Mouse (Mus musculus): ENCODE data around the gene Hacd1. TPM values are rescaled to one million over a fixed set of nuclear protein-coding genes. Genes with fewer than 3 reads are reported as not detected.

The Hacd1 gene
- polyA plus RNA-seq, 2 experiments from 2014 or later: not detected

DNA sequence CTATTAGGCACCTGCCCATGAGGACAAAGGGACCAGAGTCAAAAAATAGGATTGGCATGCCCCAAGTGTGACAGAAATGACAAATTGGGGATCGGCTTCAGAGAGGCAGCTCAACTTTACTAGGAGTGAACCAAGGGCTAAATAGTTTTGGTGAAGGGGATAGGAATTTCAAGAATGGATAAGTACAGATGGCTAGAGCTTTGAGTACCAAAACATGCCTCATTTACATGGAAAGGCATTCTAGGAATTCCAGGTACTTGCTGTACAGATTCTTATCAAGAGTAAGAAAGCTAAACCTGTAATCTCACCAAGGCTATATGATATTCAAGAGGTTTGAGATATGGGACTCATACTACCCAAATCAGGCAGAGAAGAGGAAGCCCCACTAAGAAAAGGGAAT is 95.8 kb downstream of the Hacd1 start:
- ATAC-seq: no peak

DNA sequence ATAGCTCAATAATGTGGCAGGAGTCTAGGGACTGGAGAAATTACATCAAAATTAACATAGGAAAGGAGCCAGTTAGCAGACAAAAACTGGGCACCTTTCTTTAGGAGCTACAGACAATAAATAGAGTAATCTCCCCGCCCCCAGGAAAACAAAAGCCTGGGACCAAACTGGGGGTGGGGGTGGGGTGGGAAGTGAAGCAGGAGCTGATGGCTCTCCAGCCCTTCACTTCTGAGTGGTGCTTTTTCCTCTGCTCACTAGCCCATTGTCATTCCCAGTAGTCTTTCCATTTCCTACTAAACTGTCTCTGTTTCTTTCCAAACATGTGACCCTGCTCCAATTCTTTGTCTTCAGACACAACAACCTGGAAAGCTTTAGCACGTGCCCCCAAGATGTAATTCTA is 99.5 kb downstream of the Hacd1 start:
- no peak for ATAC-seq

DNA sequence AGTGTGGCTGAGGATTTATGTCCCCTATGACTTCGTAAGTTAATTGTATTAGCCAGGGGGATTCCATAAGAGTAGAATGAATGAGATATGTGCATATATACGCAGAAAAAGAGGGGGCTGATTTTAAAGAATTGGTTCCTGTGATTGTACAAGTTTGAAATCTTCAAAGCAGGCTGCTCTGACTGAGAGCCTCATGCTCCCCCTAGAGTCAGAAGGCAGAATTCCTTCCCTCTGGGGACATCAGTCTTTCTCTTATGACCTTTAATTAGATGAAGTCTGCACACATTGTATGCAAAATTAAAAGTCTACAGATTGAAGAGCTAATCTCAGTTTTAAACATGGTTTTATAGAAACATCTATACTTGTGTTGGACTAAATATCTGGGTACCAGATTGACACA is 117.8 kb downstream of the Hacd1 start:
- ATAC-seq: peak; percentile 36

DNA sequence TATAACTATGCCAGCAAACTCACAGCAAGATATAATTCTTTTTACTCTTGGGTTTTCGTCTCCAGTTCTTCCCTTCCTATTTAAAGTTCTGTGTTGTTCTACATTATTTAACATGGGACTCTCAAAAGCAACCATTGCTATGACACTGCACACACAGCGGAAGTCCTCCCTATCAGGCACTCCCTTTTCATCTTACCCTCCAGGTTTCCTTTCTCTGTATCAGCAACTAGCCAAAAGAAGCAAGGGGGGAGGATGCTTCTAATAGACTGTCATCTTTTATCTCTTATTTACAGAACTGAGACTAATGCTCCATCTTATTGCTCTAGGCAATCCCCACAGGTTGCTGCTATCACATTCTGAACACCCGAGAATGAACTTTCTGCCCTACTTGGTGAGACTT is 120.6 kb downstream of the Hacd1 start:
- no peak for ATAC-seq

DNA sequence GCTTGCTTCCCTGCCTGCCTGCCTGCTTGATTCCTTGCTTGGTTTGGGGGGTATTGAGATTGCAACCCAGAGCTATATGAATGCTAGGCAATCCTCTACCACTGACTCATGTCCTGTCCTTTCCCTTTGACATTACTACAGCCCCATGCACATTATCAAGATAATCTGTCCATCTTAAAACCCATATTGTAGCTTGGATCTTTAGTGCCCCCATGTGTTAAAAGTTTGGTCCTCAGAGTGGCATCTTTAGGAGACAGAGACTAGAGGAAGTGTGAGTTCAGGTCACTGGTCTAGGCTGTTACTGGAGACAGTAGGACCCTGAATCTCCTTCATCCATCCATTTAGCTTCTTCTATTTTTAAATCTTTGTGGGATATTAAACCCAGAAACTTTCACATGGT is 123.7 kb downstream of the Hacd1 start:
- no peak for ATAC-seq

DNA sequence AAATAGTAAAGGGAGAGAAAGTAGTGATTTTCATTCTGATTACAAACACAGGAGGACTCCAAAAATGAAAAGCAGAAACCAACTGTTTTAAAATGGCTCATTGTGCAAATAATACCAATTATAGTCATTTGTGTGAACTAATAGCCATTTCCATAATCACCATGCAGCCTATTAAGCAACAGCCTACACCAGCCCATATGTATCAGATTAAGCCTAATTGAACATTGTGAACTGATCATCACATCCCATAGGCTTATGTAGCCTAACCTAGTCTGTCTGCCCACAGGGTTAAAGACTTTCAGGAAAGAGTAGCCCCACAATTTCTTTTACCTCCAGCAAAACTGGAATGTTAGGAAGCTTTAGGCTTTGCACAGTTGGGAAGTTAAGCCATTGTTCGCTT is 125.2 kb downstream of the Hacd1 start:
- no peak for ATAC-seq

DNA sequence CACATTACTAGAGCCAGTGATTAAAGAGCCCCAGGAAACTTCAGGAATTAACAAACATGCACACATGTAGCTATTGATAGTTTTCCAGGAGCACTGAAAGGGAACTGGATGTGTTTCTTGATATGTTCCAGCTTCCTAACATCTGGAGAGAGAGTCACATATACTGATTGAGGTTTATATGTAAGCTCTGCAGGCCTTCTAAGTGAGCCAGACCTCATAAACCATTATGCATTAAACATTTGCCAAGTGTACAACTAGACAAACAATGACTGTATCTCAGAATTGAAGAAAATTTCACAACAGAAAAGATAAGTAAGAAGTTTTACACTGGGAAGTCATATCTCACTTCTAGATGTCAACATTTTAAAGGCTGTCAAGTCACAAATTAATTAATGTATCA is 167.4 kb downstream of the Hacd1 start:
- ATAC-seq: no peak

DNA sequence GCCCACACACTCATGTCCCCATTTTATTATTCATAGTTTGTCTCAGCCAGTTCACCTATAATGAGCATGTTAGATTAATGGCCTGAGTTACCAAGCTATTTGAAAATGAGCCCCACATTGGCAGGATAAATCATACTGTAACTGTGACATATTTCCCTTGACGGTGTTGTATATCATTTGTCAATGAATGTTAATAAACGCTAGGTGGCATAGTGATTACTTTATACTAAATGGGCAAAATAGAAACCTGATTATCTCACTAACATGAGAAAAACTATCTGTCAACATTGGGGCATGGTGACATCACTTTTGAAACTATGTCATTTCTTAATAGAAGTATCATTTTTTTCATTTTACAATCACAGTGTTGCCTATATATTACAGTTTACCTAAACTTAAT is 198.5 kb downstream of the Hacd1 start:
- no peak for ATAC-seq

DNA sequence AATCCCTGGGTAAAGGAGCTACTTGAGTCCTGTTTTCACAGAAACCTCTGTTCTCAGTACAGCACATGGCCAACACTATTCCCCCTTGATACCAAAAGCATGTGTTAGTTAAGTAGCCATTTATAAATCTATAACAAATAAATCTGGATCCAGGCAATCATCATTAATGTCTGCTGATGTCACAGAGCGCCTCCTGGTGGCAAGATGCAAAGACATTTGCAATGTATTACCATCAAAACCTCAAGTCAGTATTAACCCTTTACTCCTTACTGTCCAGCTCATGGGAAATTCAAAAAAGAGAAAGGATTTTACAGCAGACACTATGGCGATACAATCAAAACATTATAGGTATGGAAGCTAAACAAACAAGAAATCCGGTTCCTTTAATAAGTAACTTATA is 200.4 kb downstream of the Hacd1 start:
- ATAC-seq: peak; percentile 54

DNA sequence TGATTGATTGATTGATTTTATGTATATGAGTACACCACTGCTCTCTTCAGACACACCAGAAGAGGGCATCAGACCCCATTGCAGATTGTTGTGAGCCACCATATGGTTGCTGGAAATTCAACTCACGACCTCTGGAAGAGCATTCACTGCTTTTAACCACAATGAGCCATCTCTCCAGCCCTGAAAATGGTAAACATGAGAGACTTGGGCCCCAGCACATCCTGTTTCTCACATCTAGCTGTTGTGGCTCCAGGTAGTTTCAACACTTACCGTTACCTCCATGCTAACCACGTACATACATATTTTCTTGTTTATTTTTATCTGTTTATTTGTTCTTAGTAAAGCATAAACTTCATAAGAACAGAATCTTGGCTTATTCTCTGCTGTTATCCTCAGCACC is 219.6 kb downstream of the Hacd1 start:
- peak; percentile 68 for ATAC-seq

DNA sequence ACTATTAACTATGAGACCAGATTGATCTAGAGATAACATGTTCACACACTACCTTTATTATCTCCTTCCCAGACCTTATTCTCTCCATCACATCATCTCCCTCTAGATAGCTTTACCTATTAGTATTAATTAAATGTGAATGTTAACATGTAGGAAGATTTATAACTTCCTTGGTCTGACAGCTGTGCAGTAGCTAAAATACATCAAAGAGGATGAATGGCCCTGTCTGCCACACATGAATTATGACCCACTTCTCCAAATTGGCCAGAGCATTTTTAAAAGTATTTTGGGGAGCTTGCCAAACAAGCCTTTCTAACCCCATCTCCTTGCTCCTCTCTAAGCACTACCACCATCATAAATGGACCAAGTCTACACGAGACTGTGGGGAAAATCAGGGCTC is 220.9 kb downstream of the Hacd1 start:
- ATAC-seq: no peak

DNA sequence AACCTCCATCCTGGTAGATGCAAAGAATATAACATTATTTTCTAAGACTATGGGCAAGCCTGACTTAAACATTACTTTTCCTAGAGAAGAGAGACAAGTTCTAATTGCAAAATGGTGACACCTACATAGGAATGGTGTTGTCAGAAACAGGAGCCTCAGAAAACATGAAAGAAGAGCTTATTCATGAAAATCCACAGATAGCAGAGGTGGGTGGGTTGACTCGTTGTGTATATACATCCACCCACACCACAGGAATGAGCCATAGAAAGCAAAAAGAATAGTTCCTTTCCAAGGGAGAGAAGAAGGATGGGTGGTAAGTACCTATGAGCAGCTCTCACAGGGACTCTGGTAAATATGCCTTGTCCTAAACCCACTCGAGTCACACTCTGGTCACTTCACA is 239.3 kb downstream of the Hacd1 start:
- no peak for ATAC-seq

DNA sequence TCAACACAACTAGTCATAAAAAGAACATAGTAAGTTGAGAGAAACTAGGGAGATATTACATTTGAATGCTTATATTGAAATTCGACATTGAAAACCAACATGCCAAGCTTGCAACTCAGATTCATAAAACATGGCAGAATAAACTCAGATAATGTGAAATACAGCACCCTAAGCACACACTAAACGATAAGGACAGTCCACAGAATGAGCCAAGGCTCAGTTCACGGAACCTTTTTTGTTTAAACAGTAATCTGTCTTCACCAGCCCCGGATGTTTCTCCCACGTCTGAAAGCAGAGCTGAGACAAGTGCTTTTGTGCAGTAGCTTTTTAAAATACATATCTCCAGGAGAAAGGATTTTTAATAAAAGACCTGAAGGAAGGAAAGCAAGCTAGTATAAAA is 247.3 kb downstream of the Hacd1 start:
- no peak for ATAC-seq

DNA sequence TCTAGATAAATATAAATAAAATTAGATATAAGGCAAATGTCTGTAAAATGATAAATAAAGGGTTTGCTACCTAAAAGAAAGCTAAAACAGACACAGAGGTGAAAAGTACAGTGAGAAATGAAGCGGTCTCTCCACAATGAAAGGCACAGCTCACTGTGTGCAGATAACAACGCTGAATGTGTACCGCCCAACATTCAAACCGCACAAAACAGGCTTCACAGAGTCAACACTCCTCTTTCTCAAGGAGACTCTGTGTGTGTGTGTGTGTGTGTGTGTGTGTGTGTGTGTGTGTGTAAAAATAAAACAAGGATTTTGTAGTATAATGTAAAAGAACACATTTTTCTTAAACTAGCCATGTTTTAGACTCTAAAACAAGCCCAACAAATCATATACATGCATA is 247.9 kb downstream of the Hacd1 start:
- no peak for ATAC-seq

DNA sequence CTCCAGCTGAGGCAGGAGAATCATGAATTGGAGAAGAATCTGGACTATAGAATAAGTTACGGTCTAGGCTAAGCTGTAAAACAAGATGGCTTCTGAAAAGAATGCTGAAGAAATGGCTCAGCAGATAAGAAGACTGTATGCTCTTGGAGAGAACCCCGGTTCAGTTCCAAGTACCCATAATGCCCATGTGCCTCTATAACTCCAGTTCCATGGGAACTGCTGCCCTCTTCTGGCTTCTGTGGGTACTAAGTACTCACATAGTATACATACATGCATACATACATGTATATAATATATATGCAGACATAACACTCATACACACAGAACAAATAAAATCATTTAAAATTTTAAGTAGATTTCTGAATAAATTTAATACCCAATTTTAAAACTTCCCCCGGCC is 249.8 kb downstream of the Hacd1 start:
- no peak for ATAC-seq

DNA sequence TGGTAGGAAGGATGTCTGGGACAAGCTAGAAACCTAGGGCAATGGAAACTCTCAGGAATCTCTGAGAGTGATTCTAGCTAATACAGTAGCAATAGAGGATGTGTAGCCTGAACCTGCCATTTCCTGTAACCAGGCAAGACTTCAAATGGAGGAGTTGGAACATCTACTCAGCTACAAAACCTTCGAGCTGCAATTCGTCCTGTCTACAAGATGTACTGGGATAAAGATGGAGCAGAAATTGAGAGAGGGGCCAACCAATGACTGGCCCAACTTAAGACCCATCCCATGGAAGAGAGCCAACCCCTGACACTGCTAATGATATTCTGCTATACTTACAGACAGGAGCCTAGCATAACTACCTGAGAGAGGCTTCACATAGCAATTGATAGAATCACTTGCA is 255.3 kb downstream of the Hacd1 start:
- no peak for ATAC-seq

Other genes starting within 250 kb of the Hacd1 start
- gene Stam, start 18.0 kb upstream of the Hacd1 start, polyA plus RNA-seq (2017; shearing (Covaris generic)): 10 to 100 TPM; 10.6 to 15.6 TPM
- not detected for gene Tmem236, start 118.4 kb upstream of the Hacd1 start, polyA plus RNA-seq (2017; shearing (Covaris generic))
- gene Mrc1, start 173.3 kb upstream of the Hacd1 start, polyA plus RNA-seq (2017; shearing (Covaris generic)): under 1 TPM in 1 of 2 experiments, not detected in 1; 0.14 TPM

Measured in activated CD4-positive, CD25-positive, alpha-beta regulatory T cell, adult 4 months (primary cell).